Mouse (Mus musculus) limb, embryonic 12.5 days (tissue): ENCODE results near the gene Pold1. TPM values are rescaled to one million over a fixed set of nuclear protein-coding genes. Genes with fewer than 3 reads are reported as not detected.

Source experiments
- ATAC-seq: fragments of 200-750 bp; cut with Nextera tagmentation; 2 replicates; pipeline ENCODE4 v1.8.0; 2017; ENCODE audit warnings: low read depth, moderate TSS enrichment; ENCODE audit not compliant: insufficient number of reproducible peaks, insufficient read depth, low FRiP score, low TSS enrichment
- H3K27ac ChIP-seq: fragments of 300-500 bp; sonication (generic); 2 replicates; pipeline ENCODE4 v1.5.1; 2016; ENCODE audit warnings: mild to moderate bottlenecking, moderate library complexity
- H3K27me3 ChIP-seq: fragments of 300-500 bp; sonication (generic); 2 replicates; pipeline ENCODE4 v1.6.1; 2016; ENCODE audit warnings: mild to moderate bottlenecking, moderate library complexity
- H3K36me3 ChIP-seq: fragments of 300-500 bp; sonication (generic); 2 replicates; pipeline ENCODE4 v1.6.1; 2016; ENCODE audit warnings: mild to moderate bottlenecking, moderate library complexity
- H3K4me1 ChIP-seq: fragments of 300-500 bp; sonication (generic); replicated peaks from 2 replicates; pipeline ENCODE4 v1.6.1; 2016
- H3K4me2 ChIP-seq: fragments of 300-500 bp; sonication (generic); 2 replicates; pipeline ENCODE4 v1.6.1; 2016; ENCODE audit warnings: mild to moderate bottlenecking, moderate library complexity
- H3K4me3 ChIP-seq: fragments of 300-500 bp; sonication (generic); replicated peaks from 2 replicates; pipeline ENCODE4 v1.5.1; 2016; ENCODE audit warnings: mild to moderate bottlenecking
- H3K9ac ChIP-seq: fragments of 300-500 bp; sonication (generic); replicated peaks from 2 replicates; pipeline ENCODE4 v1.6.1; 2016; ENCODE audit warnings: mild to moderate bottlenecking, moderate library complexity
- H3K9me3 ChIP-seq: fragments of 300-500 bp; sonication (generic); 2 replicates; pipeline ENCODE4 v1.6.1; 2016; ENCODE audit warnings: mild to moderate bottlenecking, moderate library complexity
- WGBS: fragments of 180-500 bp; shearing (Covaris S2); methylation state at CpG from one replicate; pipeline ENCODE4 v1.1.7; 2016; 5-methylcytosine and 5-hydroxymethylcytosine counted together
- polyA plus RNA-seq: library from polyadenylated mRNA; unstranded; fragments of >200 nt; fragmentation: Nextera tagmentation; extraction: Ambion mirVana; gene quantifications from 2 replicates; pipeline ENCODE4 v1.2.1, GENCODE M21; 2016

Pold1 gene
- polyA plus RNA-seq, 1 experiment from 2014 or later = 132 TPM

GRCm38 (mm10) chr7:44534242-44534641 is 14.4 kb downstream of the Pold1 start:
- Histone ChIP-seq H3K27me3 (peaks cover 9% of the 10 kb centered on the region), H3K4me1 (no peaks in the 10 kb centered on the region), H3K27ac (no peak overlapping the region), H3K36me3 (peaks cover 73% of the 10 kb centered on the region), H3K4me2 (no peak overlapping the region), H3K4me3 (no peak overlapping the region), H3K9ac (no peak overlapping the region; the same call in 1 of the 2 replicates), H3K9me3 (no peaks in the 10 kb centered on the region)
- WGBS = 93% methylated on average over 13 of the region's 13 CpGs
- no peak for ATAC-seq

GRCm38 (mm10) chr7:44533746-44534045 is 15.0 kb downstream of the Pold1 start:
- ATAC-seq = no peak
- no peak overlapping the region for H3K27ac ChIP-seq

GRCm38 (mm10) chr7:44532918-44533745 is 15.5 kb downstream of the Pold1 start:
- Histone ChIP-seq H3K27ac (no peak overlapping the region), H3K4me1 (no peaks in the 10 kb centered on the region), H3K9me3 (no peaks in the 10 kb centered on the region), H3K4me2 (no peak overlapping the region), H3K36me3 (peaks cover 62% of the 10 kb centered on the region), H3K27me3 (peaks cover 20% of the 10 kb centered on the region), H3K9ac (no peak overlapping the region), H3K4me3 (no peak overlapping the region)
- WGBS = 89% methylated on average over 29 of the region's 29 CpGs
- no peak for ATAC-seq

More at GRCm38 (mm10) chr7:44533746-44534045, 15.0 kb downstream of the Pold1 start:
- 78% methylated on average over 12 of the region's 12 CpGs for WGBS
- no peak overlapping the region for H3K4me2 ChIP-seq
- no peak overlapping the region for H3K4me3 ChIP-seq
- H3K36me3 ChIP-seq = peaks cover 68% of the 10 kb centered on the region
- H3K4me1 ChIP-seq = no peaks in the 10 kb centered on the region
- H3K27me3 ChIP-seq = peaks cover 14% of the 10 kb centered on the region
- H3K9ac ChIP-seq = no peak overlapping the region; the same call in 1 of the 2 replicates
- H3K9me3 ChIP-seq = no peaks in the 10 kb centered on the region

- peaks cover 52% of the 10 kb centered on the region for H3K36me3 ChIP-seq
- WGBS = 85% methylated on average over 4 of the region's 4 CpGs
Observed at GRCm38 (mm10) chr7:44531946-44532732, 16.5 kb downstream of the Pold1 start, which contains the start of gene Spib. Spib (minus strand) TSS chr7:44532071.

GRCm38 (mm10) chr7:44531207-44531606 is 17.4 kb downstream of the Pold1 start:
- Histone ChIP-seq H3K4me3 (no peak overlapping the region), H3K36me3 (peaks cover 43% of the 10 kb centered on the region), H3K4me1 (no peaks in the 10 kb centered on the region), H3K27ac (no peak overlapping the region), H3K27me3 (peaks cover 39% of the 10 kb centered on the region), H3K4me2 (no peak overlapping the region), H3K9me3 (no peaks in the 10 kb centered on the region), H3K9ac (no peak overlapping the region; the same call in 1 of the 2 replicates)
- ATAC-seq = no peak
- 42% methylated on average over 5 of the region's 5 CpGs for WGBS

More at GRCm38 (mm10) chr7:44531946-44532732, 16.5 kb downstream of the Pold1 start, which contains the start of gene Spib:
- ATAC-seq = no peak
- H3K27ac ChIP-seq = no peak within 1 kb of the TSS
- H3K9ac ChIP-seq = no peak within 1 kb of the TSS; the same call in 1 of the 2 replicates
- H3K4me3 ChIP-seq = no peak within 1 kb of the TSS
- peaks cover 30% of the 10 kb centered on the region for H3K27me3 ChIP-seq
- H3K4me2 ChIP-seq = no peak within 1 kb of the TSS
- no peaks in the 10 kb centered on the region for H3K9me3 ChIP-seq
- no peaks in the 10 kb centered on the region for H3K4me1 ChIP-seq

- H3K27ac ChIP-seq = no peak overlapping the region
- ATAC-seq = no peak
- peaks cover 36% of the 10 kb centered on the region for H3K36me3 ChIP-seq
- H3K9me3 ChIP-seq = no peaks in the 10 kb centered on the region
- H3K4me2 ChIP-seq = no peak overlapping the region
- no peak overlapping the region for H3K4me3 ChIP-seq
- no peak overlapping the region for H3K9ac ChIP-seq
- H3K4me1 ChIP-seq = no peaks in the 10 kb centered on the region
- 86% methylated on average over 3 of the region's 3 CpGs for WGBS
- peaks cover 46% of the 10 kb centered on the region for H3K27me3 ChIP-seq
Observed at GRCm38 (mm10) chr7:44530507-44530906, 18.1 kb downstream of the Pold1 start.

GRCm38 (mm10) chr7:44529518-44529917 is 19.1 kb downstream of the Pold1 start:
- peaks cover 26% of the 10 kb centered on the region for H3K36me3 ChIP-seq
- ATAC-seq = no peak
- 0 out of 2 replicates have a peak overlapping the region, but pooled peaks have one; percentile 8 for H3K9ac ChIP-seq
- H3K4me2 ChIP-seq = no peak overlapping the region
- H3K27ac ChIP-seq = no peak overlapping the region
- WGBS = 76% methylated on average over 5 of the region's 5 CpGs
- no peak overlapping the region for H3K4me3 ChIP-seq
- H3K9me3 ChIP-seq = no peaks in the 10 kb centered on the region
- peaks cover 56% of the 10 kb centered on the region for H3K27me3 ChIP-seq
- peaks cover 6% of the 10 kb centered on the region for H3K4me1 ChIP-seq

- Histone ChIP-seq H3K36me3 (peaks cover 8% of the 10 kb centered on the region), H3K27me3 (peaks cover 74% of the 10 kb centered on the region), H3K4me1 (peaks cover 6% of the 10 kb centered on the region), H3K4me2 (peak overlapping the region; percentile 73), H3K4me3 (peak overlapping the region; percentile 42), H3K9me3 (no peaks in the 10 kb centered on the region), H3K27ac (no peak overlapping the region), H3K9ac (peak overlapping the region; percentile 40; the same call in 1 of the 2 replicates)
- 7% methylated on average over 40 of the region's 40 CpGs for WGBS
- no peak; the same call in 1 of the 2 replicates for ATAC-seq
Observed at GRCm38 (mm10) chr7:44527483-44528398, 20.9 kb downstream of the Pold1 start.

GRCm38 (mm10) chr7:44526414-44527154 is 22.1 kb downstream of the Pold1 start:
- ATAC-seq = no peak
- H3K9ac ChIP-seq = no peak overlapping the region
- H3K4me2 ChIP-seq = no peak overlapping the region
- H3K9me3 ChIP-seq = no peaks in the 10 kb centered on the region
- WGBS = 85% methylated on average over 14 of the region's 14 CpGs
- no peak overlapping the region for H3K4me3 ChIP-seq
- peaks cover 7% of the 10 kb centered on the region for H3K4me1 ChIP-seq
- no peaks in the 10 kb centered on the region for H3K36me3 ChIP-seq
- H3K27me3 ChIP-seq = peaks cover 86% of the 10 kb centered on the region
- H3K27ac ChIP-seq = no peak overlapping the region

GRCm38 (mm10) chr7:44525126-44525832 is 23.4 kb downstream of the Pold1 start:
- Histone ChIP-seq H3K36me3 (no peaks in the 10 kb centered on the region), H3K27me3 (peaks cover 94% of the 10 kb centered on the region), H3K9me3 (no peaks in the 10 kb centered on the region), H3K4me2 (peak overlapping the region; percentile 26), H3K4me3 (no peak overlapping the region), H3K9ac (no peak overlapping the region), H3K27ac (no peak overlapping the region), H3K4me1 (peaks cover 10% of the 10 kb centered on the region)
- 14% methylated on average over 20 of the region's 22 CpGs for WGBS
- ATAC-seq = no peak
